Mouse (Mus musculus): ENCODE results near the gene Srbd1. TPM values are rescaled to one million over a fixed set of nuclear protein-coding genes. Genes with fewer than 3 reads are reported as not detected.

Gene Srbd1
- polyA plus RNA-seq, 1 experiment from 2014 or later, result 9.6 TPM

DNA sequence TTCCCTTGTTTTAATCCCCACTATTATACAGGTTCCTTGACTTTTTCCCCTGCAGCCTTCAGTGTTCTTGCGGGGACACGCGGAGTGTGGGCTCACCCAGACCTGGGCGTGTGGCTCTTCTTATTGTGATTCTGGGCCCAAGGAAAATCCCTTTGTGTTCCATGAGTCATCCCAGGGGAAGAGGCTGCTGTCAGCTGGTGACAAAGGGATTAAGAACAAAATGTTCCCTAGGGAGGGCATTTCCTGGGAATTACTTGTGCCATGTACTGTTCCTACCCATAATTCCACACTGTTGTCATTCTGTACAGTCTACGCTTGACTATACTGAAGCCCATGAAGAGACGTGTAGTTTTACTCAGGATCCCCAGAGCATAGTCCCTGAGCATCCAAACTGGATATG, 12.0 kb upstream of the Srbd1 start:
- H3K4me2 ChIP-seq (ENCODE audit: low read length), result no peak overlapping the region
- no peak overlapping the region for H3K27ac ChIP-seq (ENCODE audit: low read depth, low read length)
- H3K9ac ChIP-seq (ENCODE audit: low read length), result no peak overlapping the region
- 75% methylated on average over 6 of the region's 6 CpGs for WGBS
- H3K4me1 ChIP-seq (ENCODE audit: control insufficient read depth, insufficient read depth, low read length), result no peaks in the 10 kb centered on the region
- H3K4me3 ChIP-seq (ENCODE audit: low read depth, low read length), result no peak overlapping the region
- no peaks in the 10 kb centered on the region for H3K36me3 ChIP-seq (ENCODE audit: control insufficient read depth, insufficient read depth, low read length)
- H3K9me3 ChIP-seq (replicated peaks; ENCODE audit: control insufficient read depth, low read length), result no peaks in the 10 kb centered on the region
- DNase-seq (ENCODE audit: low spot score) (no peak), ATAC-seq (no peak)
- no peaks in the 10 kb centered on the region for H3K27me3 ChIP-seq (replicated peaks; ENCODE audit: control insufficient read depth, insufficient read depth, low read length)

DNA sequence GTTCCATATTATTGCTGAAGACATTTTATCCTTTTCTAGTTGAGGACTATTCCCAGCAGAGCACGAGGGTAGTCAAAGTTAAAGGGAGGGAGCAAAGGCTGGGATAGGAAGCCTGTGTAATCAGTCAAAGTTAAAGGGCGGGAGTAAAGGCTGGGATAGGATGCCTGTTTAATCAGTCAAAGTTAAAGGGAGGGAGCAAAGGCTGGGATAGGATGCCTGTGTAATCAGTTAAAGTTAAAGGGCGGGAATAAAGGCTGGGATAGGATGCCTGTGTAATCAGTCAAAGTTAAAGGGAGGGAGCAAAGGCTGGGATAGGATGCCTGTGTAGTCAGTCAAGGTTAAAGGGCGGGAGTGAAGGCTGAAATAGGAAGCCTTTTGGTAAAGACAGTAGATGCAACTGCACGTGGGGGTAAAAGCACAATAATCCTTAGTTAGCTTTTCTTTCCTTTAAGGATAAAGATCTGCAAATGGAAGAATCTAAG, 5.9 kb upstream of the Srbd1 start:
- Histone ChIP-seq H3K4me2 (ENCODE audit: low read length) (no peak overlapping the region), H3K4me1 (ENCODE audit: control insufficient read depth, insufficient read depth, low read length) (no peaks in the 10 kb centered on the region), H3K9ac (ENCODE audit: low read length) (no peak overlapping the region), H3K27me3 (replicated peaks; ENCODE audit: control insufficient read depth, insufficient read depth, low read length) (no peaks in the 10 kb centered on the region), H3K4me3 (ENCODE audit: low read depth, low read length) (no peak overlapping the region), H3K9me3 (replicated peaks; ENCODE audit: control insufficient read depth, low read length) (no peaks in the 10 kb centered on the region), H3K27ac (ENCODE audit: low read depth, low read length) (no peak overlapping the region), H3K36me3 (ENCODE audit: control insufficient read depth, insufficient read depth, low read length) (no peaks in the 10 kb centered on the region)
- ATAC-seq, result peak; percentile 98
- WGBS, result 14% methylated on average over 5 of the region's 5 CpGs
- peak; percentile 96 for DNase-seq (ENCODE audit: low spot score)

DNA sequence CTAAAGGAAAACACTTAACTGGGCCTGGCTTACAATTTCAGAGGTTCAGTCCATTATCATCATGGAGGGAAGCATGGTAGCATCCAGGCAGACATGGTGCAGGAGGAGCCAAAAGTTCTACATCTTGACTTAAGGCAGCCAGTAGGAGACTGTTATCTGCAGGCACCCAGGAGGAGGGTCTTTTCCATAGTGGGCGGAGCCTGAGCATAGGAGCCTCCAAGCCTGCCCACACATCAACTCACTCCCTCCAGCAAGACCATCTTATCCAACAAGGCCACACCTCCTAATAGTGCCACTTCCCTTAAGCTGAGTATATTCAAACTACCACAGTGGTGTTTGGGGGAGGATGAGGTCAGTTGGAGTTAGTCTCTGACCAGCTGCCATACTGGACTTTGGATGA, 4.8 kb upstream of the Srbd1 start:
- Histone ChIP-seq H3K27ac (ENCODE audit: low read depth, low read length) (no peak overlapping the region), H3K4me3 (ENCODE audit: low read depth, low read length) (no peak overlapping the region), H3K9me3 (replicated peaks; ENCODE audit: control insufficient read depth, low read length) (no peaks in the 10 kb centered on the region), H3K27me3 (replicated peaks; ENCODE audit: control insufficient read depth, insufficient read depth, low read length) (no peaks in the 10 kb centered on the region), H3K36me3 (ENCODE audit: control insufficient read depth, insufficient read depth, low read length) (no peaks in the 10 kb centered on the region), H3K4me1 (ENCODE audit: control insufficient read depth, insufficient read depth, low read length) (peaks cover 3% of the 10 kb centered on the region; the same call in 1 of the 2 replicates), H3K9ac (ENCODE audit: low read length) (no peak overlapping the region), H3K4me2 (ENCODE audit: low read length) (no peak overlapping the region)
- 94% methylated on average over 1 of the region's 1 CpGs for WGBS
- DNase-seq (ENCODE audit: low spot score), result no peak
- no peak for ATAC-seq

DNA sequence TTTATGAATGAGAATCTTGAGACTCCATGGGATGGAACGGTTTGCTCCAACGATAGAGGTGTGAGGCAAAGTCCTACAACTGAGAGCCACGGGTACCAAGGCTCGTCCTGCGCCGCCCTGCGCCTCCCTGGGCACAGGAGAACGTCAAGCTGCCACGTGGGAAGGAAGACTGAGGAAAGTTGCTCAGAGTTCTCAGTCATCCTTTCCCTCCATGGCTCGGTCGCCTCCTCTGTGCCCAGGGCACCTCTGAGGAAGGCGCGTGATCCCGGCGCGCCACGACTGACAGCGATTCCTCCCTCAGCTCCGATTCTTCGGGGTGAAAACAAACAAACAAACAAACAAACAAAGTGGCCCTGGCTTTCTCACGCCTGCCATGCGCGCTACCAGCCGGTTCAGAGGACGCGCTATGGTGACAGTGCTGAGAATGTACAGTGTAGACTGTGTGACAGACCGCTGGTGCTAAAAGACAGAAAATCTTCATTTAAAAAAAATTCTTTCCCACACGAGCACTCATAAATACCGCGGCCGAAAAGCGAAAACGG, 367 bp downstream of the Srbd1 start:
- H3K9ac ChIP-seq (ENCODE audit: low read length), result peak overlapping the region; percentile 82
- no peaks in the 10 kb centered on the region for H3K27me3 ChIP-seq (replicated peaks; ENCODE audit: control insufficient read depth, insufficient read depth, low read length)
- no peaks in the 10 kb centered on the region for H3K9me3 ChIP-seq (replicated peaks; ENCODE audit: control insufficient read depth, low read length)
- peaks cover 2% of the 10 kb centered on the region; the same call in 1 of the 2 replicates for H3K36me3 ChIP-seq (ENCODE audit: control insufficient read depth, insufficient read depth, low read length)
- peak overlapping the region; percentile 91 for H3K4me2 ChIP-seq (ENCODE audit: low read length)
- WGBS, result under 1% methylated on average over 33 of the region's 33 CpGs
- no peak for DNase-seq (ENCODE audit: low spot score)
- peak overlapping the region; percentile 63 for H3K4me3 ChIP-seq (ENCODE audit: low read depth, low read length)
- peaks cover 9% of the 10 kb centered on the region for H3K4me1 ChIP-seq (ENCODE audit: control insufficient read depth, insufficient read depth, low read length)
- peak; percentile 81 for ATAC-seq
- H3K27ac ChIP-seq (ENCODE audit: low read depth, low read length), result peak overlapping the region; percentile 36; the same call in 1 of the 2 replicates

DNA sequence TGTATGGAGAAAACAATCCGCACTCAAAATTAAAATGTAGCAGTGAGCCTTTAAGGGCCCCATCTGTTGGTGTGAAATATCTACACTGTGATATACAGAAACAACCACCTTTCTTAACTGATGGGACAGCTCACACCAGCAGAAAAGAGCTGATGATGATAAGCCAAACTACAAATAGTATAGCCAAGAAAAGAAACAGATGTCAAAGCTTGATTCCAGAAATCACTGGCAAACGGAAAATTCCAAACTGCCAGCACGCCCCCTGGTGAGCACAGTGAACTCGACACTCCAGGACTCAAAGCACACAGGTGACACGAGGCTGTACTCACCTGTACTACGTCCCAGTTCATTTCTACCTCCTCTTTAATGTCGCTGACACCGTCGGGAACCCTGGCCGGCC, 9.1 kb downstream of the Srbd1 start:
- Histone ChIP-seq H3K27ac (ENCODE audit: low read depth, low read length) (no peak overlapping the region), H3K27me3 (replicated peaks; ENCODE audit: control insufficient read depth, insufficient read depth, low read length) (no peaks in the 10 kb centered on the region), H3K4me2 (ENCODE audit: low read length) (no peak overlapping the region), H3K9me3 (replicated peaks; ENCODE audit: control insufficient read depth, low read length) (no peaks in the 10 kb centered on the region), H3K36me3 (ENCODE audit: control insufficient read depth, insufficient read depth, low read length) (peaks cover 54% of the 10 kb centered on the region), H3K4me3 (ENCODE audit: low read depth, low read length) (no peak overlapping the region), H3K4me1 (ENCODE audit: control insufficient read depth, insufficient read depth, low read length) (no peaks in the 10 kb centered on the region), H3K9ac (ENCODE audit: low read length) (no peak overlapping the region)
- ATAC-seq, result no peak
- WGBS, result 81% methylated on average over 10 of the region's 10 CpGs
- no peak for DNase-seq (ENCODE audit: low spot score)

DNA sequence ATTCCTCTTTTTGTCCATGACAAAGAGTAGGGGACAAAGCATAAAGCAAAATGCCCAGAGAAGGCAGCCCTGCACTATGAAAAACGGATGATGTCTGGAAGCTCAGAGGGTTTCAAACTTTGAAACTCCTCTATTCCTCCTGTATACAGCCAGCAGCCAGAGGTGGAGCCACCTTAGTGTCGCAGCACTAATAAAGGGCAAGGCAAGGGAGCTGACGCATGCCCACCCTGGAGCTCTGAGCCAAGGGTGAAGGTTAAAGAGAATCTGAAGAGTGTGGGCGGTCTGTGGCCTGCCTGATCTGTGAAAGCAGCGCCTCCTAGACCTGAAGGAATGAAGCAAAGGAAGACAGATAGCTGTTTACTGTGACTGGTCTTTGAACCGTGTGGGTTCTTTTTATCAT, 10.5 kb downstream of the Srbd1 start:
- 89% methylated on average over 6 of the region's 6 CpGs for WGBS
- H3K27me3 ChIP-seq (replicated peaks; ENCODE audit: control insufficient read depth, insufficient read depth, low read length), result no peaks in the 10 kb centered on the region
- H3K4me2 ChIP-seq (ENCODE audit: low read length), result no peak overlapping the region
- no peak overlapping the region for H3K27ac ChIP-seq (ENCODE audit: low read depth, low read length)
- H3K4me1 ChIP-seq (ENCODE audit: control insufficient read depth, insufficient read depth, low read length), result no peaks in the 10 kb centered on the region
- DNase-seq (ENCODE audit: low spot score) (no peak), ATAC-seq (no peak)
- no peak overlapping the region for H3K4me3 ChIP-seq (ENCODE audit: low read depth, low read length)
- no peaks in the 10 kb centered on the region for H3K9me3 ChIP-seq (replicated peaks; ENCODE audit: control insufficient read depth, low read length)
- H3K9ac ChIP-seq (ENCODE audit: low read length), result no peak overlapping the region
- peaks cover 53% of the 10 kb centered on the region for H3K36me3 ChIP-seq (ENCODE audit: control insufficient read depth, insufficient read depth, low read length)

DNA sequence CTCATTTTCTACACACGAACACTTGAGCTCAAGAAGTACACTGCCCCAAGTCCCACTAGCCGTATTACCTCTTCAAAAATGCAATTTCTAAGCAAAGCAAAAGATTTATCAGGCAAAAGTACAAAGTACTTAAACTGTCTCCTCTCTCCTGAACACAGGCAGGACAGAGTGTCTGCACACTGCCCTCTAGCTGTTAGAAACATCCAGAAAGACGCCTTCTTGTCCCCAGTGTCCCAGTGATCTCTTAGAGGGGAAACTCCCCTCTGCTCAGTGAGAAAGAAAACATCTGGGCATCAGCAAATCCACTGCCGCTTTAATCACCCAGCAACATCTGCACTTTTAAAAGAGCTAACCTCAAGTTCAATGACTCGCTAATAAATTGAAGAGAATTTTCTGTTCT, 12.4 kb downstream of the Srbd1 start:
- H3K4me2 ChIP-seq (ENCODE audit: low read length), result no peak overlapping the region
- H3K9ac ChIP-seq (ENCODE audit: low read length), result no peak overlapping the region
- peaks cover 51% of the 10 kb centered on the region for H3K36me3 ChIP-seq (ENCODE audit: control insufficient read depth, insufficient read depth, low read length)
- H3K4me3 ChIP-seq (ENCODE audit: low read depth, low read length), result no peak overlapping the region
- DNase-seq (ENCODE audit: low spot score) (no peak), ATAC-seq (no peak)
- H3K9me3 ChIP-seq (replicated peaks; ENCODE audit: control insufficient read depth, low read length), result no peaks in the 10 kb centered on the region
- no peaks in the 10 kb centered on the region for H3K27me3 ChIP-seq (replicated peaks; ENCODE audit: control insufficient read depth, insufficient read depth, low read length)
- no peak overlapping the region for H3K27ac ChIP-seq (ENCODE audit: low read depth, low read length)
- H3K4me1 ChIP-seq (ENCODE audit: control insufficient read depth, insufficient read depth, low read length), result no peaks in the 10 kb centered on the region
- WGBS, result 83% methylated on average over 5 of the region's 5 CpGs

DNA sequence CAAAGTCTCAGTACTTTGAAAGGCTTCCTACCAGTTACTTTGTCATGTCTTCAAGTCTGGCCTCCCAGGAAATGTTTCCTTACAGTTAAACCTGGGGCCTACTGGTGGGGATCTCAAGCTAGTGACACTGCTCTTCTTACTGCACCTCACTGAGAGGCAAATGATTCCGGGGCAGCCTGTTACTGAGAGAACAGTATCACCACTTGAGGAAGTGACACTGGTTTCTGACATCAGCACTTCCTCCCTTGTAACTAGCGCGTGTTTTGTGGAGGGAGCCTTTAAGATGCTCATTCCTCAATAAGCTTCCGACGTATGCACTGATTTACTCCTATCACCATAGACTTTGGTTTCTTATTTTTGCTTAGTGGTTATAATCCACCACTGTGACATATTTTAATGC, 16.8 kb downstream of the Srbd1 start:
- Histone ChIP-seq H3K4me3 (ENCODE audit: low read depth, low read length) (no peak overlapping the region), H3K9me3 (replicated peaks; ENCODE audit: control insufficient read depth, low read length) (no peaks in the 10 kb centered on the region), H3K27ac (ENCODE audit: low read depth, low read length) (no peak overlapping the region), H3K27me3 (replicated peaks; ENCODE audit: control insufficient read depth, insufficient read depth, low read length) (no peaks in the 10 kb centered on the region), H3K36me3 (ENCODE audit: control insufficient read depth, insufficient read depth, low read length) (peaks cover 45% of the 10 kb centered on the region), H3K4me1 (ENCODE audit: control insufficient read depth, insufficient read depth, low read length) (no peaks in the 10 kb centered on the region), H3K4me2 (ENCODE audit: low read length) (no peak overlapping the region), H3K9ac (ENCODE audit: low read length) (no peak overlapping the region)
- ATAC-seq, result no peak
- 94% methylated on average over 5 of the region's 5 CpGs for whole genome bisulfite sequencing
- DNase-seq (ENCODE audit: low spot score), result no peak

DNA sequence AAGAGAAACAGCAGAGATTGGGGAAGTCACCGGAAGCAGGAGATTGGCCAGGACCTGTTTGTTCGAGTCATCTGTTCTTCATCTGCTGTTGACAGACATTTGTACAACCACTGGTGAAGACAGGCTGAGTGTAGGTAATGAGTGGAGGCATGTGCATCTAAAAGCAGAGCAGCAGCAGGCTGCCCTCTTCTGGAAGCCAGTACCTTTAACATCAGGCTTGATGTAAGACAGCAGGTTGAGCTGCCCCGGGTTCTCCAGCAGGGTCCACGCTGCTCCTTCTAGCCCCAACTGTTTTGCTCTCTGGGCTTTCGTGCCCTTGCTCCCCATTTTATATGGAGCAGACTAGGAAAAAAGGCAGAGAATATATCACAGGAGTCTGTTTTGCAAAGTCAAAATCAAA, 19.1 kb downstream of the Srbd1 start:
- no peaks in the 10 kb centered on the region for H3K4me1 ChIP-seq (ENCODE audit: control insufficient read depth, insufficient read depth, low read length)
- H3K27me3 ChIP-seq (replicated peaks; ENCODE audit: control insufficient read depth, insufficient read depth, low read length), result no peaks in the 10 kb centered on the region
- no peak overlapping the region for H3K27ac ChIP-seq (ENCODE audit: low read depth, low read length)
- H3K4me2 ChIP-seq (ENCODE audit: low read length), result no peak overlapping the region
- no peak overlapping the region for H3K4me3 ChIP-seq (ENCODE audit: low read depth, low read length)
- H3K9me3 ChIP-seq (replicated peaks; ENCODE audit: control insufficient read depth, low read length), result no peaks in the 10 kb centered on the region
- ATAC-seq (no peak), DNase-seq (ENCODE audit: low spot score) (no peak)
- 87% methylated on average over 5 of the region's 5 CpGs for WGBS
- H3K9ac ChIP-seq (ENCODE audit: low read length), result no peak overlapping the region
- H3K36me3 ChIP-seq (ENCODE audit: control insufficient read depth, insufficient read depth, low read length), result peaks cover 59% of the 10 kb centered on the region
